Mouse (Mus musculus) cerebellum, adult 8-10 months (tissue): ENCODE measurements at regions not wholly inside any gene's neighbourhood (a gene's known extent, or its start where the extent isn't known, plus 50 kb on each side); places are given as distances from the start of the nearest gene placed in this dataset.

Experiments
- DNase-seq: peaks from one replicate; pipeline ENCODE4 v3.0.0; 2022

DNA sequence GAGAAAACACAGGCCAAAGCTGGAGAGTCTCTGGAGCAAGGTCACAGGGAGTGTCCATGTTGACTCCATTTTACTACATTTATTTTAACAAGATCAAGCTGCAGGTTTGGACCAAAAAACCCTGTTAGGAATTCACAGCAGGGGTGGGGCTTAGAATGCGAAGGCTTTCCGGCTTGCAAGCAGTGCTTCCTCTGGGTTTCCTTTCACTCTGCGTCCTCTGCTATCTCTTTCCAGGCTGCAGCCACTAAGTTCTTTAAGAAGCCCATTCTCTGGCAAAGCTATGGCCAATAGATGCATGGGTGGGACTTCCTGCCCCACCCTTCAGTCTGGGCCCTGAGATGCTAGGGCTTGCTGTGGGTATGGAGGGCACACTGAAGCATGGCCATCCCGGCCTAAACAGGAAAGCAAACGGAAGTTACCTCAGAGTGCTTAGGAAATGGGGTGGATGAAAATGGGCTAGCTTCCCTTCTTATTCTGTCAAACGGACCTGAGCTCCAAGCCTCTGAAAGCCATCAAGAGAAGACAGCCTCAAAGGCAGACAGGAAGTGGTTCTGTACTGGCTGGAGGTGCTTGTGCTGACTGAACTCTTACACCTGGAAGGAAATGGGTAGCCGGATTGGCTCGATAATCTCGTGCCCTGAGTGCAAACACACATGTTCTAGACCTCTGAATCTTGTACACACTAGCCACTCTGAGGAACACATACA lies 90.6 kb upstream of the C1qtnf7 start:
- DNase-seq, result no peak

DNA sequence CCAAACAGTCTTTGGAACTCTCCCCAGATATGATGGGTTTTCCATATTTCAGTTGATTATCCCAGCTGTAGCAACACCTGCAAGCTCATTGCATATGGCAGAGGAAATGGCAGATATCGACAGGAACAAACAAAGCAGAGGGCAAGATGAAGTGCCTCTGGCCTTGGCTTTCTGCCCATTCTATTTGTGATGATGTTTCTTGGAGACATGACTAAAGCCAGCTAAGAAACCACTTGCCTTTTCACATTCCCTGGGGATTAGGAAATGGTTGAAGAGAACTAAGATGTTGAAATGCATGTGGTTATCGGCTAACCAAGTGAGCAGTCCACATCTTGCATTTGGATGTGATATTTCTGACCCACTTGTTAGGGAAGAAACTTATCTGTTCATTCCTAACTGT lies 82.0 kb upstream of the C1qtnf7 start:
- DNase-seq, result no peak

DNA sequence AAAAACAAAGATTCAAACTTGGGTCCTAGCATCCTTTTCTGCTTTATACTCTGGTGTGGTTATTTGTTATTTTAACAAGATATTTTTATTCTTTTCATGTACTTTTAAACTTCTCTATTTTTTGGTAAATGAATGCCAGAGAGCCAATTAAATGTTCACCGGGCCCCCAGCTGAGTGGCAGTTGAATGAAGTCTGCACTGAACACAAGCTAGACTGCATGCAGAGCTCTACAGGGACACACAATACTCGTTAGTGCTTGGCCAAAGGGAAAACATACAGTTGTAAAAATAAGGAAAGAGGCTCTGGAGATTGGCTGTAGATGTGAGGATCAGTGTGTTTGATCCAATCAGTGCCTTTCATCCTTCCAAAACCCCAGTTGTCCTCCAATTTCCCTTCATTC lies 76.1 kb upstream of the C1qtnf7 start:
- DNase-seq, result no peak

DNA sequence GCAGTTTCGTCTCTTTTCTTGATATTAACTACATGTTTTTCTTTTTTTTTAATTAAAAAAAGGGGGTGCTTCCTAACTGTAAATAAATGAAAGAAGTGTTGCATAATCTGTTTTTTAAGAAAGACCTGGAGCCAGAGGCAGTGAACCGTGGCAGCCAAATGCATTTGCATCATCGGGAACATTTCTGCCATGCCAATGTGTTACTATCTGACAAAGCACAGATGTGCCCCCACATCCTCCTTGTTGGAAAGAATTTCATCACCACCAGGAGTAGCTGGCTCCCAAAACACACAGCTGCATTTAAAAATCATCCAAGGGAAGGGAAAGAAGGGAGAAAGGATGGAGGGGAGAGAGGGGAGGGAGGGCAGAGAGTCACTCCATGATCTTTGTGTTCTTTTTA lies 74.0 kb upstream of the C1qtnf7 start:
- no peak for DNase-seq

DNA sequence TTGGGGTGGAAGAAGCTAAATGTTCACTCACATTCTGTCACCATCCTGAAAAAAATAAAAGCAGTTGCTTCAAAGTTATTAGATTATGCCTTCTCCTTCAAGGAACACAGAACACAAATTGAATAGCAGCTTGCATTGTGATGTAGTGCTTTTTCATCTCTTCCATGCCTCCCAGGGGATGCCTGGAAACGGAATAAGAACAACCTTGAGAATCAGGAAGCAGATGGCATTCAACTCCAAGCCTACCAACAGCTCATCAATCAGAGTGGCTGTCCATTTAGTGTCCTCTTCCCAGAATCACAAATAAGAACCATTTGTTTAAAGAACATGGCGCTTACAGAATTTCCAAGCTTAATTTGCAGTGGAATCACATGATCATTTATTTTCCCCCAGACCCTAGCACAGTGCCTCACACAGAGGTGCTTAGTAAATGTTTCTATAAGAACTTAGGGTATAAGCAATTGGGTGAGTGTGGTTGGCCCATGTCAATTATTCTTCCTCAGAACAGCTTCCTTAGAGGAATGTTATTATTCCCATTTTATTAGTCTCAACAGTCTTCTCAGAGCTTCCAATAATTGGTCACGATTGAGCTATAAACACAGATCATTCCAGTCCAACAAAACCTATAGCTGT lies 70.6 kb upstream of the C1qtnf7 start:
- no peak for DNase-seq

DNA sequence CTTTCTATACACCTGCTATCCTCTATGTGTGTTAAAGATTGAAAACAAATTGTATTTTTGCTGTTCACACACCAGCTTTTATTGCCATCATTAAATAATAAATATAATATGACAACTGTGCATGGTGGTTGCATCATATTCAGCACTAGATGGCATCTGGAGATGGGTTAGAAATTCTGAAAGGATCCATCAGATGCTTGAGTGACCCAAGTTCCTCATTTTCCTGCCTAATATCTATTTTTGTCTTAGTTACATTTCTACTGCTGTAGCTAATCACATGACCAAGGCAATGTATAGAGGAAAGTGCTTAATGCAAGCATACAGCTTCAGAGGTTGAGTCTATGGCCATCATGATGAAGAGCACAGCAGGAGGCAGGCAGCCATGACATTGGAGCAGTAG lies 69.7 kb upstream of the C1qtnf7 start:
- no peak for DNase-seq

DNA sequence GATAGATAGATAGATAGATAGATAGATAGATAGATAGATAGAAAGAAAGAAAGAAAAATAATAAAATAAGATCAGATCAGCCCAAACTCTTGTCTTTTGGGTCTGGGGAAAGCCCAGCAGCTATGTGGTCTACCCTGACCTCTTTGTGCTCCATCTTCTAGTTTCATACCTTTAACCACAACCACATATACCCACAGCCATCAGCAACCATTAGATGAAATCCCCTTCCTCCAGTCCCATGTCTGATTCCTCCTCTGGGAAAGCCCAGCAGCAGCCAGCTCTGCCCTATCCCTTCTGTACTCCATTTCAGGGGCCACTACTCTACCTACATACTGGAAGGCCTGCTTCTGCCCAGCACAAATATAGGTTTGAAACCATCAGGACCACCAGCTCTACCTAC lies 69.0 kb upstream of the C1qtnf7 start:
- DNase-seq, result no peak

DNA sequence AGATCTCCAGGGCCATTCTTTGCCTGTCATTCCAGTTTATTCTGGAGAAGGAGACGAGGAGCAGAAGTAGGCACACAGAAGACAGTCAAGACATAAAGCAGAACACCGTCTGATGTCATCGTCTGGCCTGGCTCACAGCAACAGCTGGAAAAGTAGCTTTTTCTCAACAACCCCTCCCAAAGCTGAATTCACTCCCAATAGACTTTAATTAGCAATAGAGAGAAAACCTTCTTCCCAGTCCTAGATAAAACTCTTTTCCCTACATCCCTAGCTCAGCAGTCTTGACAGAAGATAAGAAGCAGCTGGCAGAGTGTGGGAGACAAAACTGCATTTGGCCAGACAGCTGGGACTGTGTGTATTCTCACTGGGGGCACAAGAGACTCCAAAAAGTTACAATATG lies 59.3 kb upstream of the C1qtnf7 start:
- no peak for DNase-seq

DNA sequence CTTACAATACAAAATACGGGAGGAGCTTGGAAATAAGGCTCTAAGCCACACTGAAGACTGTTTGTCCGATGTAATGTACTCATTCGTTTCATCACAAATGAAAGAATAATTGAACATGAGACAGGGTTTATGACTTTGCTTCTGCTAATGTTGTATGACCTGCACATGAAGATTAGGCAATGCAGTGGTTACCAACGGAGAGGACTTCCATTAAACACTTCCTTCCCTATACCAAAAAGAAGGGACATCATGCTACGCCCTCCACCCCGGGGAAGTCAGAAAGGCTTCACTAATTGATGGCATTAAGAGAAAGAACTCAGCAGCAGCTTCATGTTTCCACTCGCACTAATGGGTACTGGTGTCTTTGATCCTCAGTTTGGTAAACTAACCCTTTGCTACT lies 57.6 kb upstream of the C1qtnf7 start:
- DNase-seq, result no peak

DNA sequence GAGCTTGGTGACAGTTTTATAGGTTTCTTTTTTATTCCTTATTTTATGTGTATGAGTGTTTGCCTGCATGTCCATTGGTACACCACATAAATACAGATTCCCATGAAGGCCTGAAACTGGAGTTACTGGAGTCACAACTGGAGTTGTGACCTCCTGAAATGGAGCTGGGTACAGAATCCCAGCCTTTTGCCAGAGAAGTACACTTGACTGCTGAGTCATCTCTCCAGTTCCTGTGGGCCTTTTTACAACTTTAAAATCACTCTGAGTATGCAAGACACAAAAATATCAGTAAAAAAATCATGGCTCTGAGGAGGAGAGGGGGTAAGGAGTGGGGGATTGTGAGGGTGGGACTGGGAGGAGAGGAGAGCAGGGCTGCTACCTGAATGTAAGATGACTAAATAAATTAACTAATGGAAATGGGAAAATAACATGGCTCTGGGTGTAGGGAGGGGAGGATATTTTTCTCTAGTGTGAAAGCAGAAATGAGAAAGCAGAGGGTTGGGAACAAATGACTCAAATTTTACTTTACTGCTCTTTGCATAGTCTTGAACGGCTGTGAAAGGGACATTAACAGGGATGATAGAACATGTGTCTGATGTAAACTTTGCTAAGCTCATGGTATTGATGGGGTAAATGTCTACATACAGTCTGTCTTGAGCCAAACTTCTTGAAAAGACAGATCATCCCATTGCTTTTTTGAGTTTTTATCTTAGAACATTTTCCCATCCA lies 53.2 kb upstream of the C1qtnf7 start:
- DNase-seq, result no peak
